Mouse (Mus musculus): ENCODE results near the gene Gpr55.

DNA sequence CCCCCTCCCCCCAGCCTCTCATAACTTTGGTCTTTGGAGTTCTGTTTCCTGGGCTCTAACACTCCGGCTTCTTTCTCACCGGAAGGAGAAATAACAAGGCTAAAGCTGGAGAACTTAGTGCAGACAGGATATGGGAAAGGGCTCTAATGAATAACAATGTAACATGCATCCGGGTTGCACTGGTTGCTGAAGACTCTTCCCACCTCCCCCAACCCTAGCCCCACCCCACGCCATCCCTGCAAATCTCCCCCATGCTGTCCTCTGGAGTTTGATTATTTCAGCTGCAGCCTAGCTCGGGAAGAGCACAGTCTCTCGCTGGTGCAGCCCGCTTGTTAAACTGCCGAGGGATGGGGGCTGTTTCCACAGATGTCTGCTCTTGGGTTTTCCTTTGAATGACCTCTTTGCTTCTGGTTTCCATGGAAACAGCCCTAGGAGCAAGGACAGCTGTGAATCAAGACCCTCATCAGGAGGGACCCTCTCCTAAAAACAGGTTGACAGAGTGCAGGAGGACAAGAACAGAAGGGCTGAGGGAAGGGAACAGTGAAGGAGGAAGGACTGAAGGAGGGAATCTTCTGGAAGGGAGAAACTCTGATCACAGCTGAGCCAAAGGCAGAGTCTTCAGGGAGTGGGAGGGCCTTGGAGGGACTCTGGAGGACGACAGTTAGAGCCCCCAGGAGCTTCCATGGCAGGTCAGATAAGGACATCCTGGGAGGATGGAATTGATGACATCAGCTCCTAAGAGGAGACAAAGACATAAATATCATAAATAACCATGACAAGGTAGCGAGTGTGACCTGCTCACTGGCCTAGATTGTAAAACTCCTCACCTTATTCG, 27.0 kb downstream of the Gpr55 start:
- TF ChIP-seq POLR2A (IDR thresholded peaks at IDR 0.05; ENCODE audit: borderline replicate concordance, low read depth, low read length) (no peak), CTCF (IDR thresholded peaks at IDR 0.05; ENCODE audit: low read depth, low read length) (no peak)

Measured in bone marrow macrophage, adult 2 months (primary cell).